Mouse (Mus musculus): ENCODE measurements around the gene Ice1.

Gene Ice1

DNA sequence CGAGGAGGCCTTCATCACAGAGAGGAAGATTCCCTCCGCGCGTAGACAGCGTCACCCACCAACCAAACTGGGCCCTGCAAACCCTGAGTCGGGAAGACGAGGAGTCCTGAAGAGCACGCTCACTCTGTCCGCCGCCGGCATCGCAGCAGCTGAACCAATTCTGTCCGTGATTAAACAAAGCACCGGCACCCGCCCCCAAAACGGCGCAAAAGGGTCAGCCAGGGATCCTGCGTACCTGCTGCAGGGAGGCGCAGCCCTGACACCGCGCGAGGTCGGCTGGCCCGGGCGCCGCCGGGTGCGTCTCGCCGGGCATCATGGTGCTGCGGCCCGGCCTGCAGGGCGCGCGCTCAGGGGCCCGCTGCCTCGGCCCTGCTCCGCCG, at the start of gene Ice1:
TSS of gene Ice1 (minus strand) at position 353 of the 380 bp plus-strand sequence.
- DNase-seq (ENCODE audit: low spot score in 2 of 2), result peak in 1 of 2 experiments; percentile 49

DNA sequence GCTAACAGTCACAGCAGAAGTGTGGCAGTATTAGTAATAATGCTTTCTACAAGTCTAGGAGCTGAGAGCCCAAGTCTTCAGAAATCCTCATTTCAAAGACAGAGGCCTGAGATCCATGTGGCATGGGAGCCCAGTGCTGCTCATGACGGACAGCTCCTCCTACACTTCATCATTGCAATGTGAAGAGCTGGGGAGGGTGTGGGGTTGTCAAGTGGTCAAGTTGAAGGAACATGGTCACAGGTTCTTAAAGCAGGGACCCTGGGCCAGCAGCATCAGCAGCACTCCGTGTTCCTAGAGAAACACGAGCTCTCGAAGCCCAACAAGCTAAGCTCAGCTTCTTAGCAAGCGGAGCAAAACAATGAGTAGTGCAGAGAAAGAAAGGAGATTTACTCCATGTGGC, 48.4 kb upstream of the Ice1 start:
- no peak for DNase-seq (ENCODE audit: low spot score in 2 of 2)

DNA sequence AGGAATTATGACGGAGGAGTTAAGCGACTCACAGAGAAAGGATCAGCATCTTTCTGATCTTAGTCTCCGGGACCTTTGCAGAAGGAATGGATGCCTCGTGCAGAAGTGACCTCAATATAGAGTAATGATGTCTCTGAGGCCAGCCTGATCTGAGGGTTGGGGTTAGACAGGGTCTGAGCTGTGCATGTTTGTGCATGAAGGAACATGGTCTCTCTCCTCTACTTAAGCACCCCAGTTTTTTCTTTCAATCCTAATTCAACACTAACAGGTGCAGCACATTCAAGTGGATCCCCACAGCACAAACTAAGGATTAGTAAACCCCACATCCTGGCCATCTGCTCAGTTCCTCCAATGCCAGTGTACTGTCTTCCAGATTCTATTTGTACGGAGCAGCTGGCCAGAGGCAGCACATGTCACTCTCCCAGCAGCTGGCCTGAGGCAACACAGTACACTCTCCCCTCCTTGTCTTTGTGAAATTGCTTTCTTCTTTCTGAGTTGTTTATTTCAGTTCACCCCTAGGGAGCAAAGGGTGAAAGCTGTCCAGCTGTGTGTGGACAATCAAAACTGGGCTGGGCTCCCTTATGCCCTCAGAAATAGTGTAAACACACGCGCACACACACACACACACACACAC, 47.7 kb upstream of the Ice1 start:
- no peak for DNase-seq (ENCODE audit: low spot score in 2 of 2)

DNA sequence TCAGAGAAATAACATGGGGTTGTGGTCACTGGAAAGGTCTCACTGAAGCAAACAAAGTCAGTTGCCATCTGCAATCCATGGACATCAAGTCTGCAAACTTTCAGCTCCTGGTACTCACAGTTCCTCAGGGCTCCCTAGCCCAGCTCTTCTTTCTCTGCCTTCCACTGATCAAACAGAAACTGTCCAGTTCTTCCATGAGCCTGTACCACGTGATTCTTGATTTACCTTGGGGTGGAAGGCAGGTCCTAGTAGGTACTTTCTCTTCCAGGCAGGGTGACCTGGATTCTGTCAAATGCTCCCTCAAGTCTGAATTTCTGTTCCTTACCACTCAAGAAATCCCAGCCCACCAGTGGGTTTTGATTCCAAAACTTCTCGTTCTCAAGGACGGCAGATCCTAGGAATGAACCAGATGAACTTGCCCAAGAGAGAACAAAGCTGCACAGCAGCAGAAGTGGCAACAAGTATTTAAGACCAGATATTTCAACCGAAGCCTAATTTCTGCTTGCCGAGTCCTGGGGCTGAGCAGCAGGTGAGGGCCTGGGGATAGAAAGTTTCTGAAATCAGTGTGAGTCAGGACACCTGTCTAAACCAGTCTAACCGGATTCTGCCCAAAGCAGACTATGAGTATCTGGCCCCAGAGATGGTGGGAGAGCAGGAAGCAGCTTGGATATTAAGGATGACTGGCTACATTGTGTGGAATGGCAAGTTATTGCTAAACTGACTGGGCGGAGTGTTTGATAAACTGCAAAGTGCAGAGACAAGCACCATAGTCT, 44.2 kb upstream of the Ice1 start:
- DNase-seq (ENCODE audit: low spot score in 2 of 2), result no peak

DNA sequence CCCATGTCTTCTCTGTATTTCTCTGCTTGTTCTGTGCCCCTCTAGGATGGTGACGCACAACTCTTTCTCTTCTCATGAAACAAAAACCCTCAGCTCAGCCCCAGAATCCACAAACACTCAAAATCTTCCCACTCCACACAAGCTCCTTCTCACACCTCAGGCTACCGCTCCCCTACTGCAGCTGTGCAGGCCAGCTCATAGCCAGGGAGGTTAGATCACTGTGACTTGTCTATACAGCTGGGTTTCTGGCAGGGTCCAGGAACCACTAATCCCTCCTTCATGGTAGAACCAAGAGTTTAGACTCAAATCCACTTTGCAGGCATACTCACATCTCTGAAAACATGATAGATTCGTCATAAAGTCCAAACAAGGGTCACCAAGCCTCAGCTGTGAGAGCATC, 42.9 kb upstream of the Ice1 start:
- no peak for DNase-seq (ENCODE audit: low spot score in 2 of 2)

DNA sequence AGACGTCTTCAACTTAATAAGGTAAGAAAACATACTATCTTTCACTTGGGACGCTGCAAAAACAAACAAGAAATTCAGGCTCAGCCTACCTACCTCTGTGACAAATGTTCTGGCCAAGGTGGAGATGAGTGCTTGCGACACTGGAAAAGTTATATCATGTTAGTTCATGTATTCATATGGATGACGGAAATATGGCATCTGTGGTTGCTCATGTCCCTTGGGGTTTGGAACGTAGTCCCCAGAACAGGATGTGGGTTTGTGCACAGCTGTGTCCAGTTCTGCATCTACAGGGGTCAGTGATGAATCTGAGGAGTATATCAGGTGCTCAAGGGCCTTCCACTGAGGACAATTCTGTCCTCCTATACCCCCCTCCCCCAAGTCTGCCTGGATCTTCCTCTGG, 40.3 kb upstream of the Ice1 start:
- no peak for DNase-seq (ENCODE audit: low spot score in 2 of 2)

DNA sequence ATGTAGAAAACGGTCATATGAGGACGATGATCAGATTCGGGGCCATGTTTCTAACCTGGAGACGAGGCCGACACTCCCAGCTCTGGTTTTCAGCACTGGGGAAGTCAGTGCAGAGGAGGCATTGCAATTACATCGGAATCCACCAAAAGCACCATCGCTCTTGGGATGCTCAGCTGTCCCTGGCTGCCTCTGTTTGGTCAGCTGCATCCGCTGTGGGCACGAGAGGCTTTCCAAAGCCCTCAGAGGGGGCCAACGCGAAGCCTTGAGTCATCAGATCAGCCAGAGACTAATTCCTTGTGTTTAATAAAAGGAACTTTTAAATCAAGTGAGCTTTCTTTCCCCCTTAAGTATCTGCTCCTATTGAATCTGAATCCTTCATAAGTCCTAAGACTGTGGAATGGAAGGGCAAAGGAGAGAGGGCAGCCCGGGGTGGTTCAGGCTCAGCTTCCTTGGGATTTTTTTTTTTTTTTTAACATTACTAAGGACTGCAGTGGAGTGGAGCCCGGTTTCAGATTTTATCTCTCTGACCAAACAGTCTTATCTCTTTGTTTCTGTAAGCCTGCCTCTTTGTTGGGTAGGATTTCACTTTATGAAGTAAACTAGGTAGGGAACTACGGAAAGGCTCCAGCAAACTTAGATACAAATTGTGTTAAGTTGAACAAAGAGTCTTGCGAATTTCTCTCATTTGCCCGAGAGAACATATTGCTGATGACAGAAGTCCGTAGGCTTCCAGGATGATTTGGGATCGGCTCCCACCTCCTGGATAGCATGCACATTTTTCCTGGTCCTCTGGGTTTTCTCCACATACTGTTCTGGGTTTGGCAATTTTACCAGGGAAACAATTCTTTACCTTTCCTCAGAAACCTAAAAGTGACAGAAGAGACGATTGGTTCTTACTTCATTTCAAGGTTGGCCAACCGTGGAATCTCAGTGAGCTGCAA, 39.1 kb upstream of the Ice1 start:
- DNase-seq (ENCODE audit: low spot score in 2 of 2), result no peak

DNA sequence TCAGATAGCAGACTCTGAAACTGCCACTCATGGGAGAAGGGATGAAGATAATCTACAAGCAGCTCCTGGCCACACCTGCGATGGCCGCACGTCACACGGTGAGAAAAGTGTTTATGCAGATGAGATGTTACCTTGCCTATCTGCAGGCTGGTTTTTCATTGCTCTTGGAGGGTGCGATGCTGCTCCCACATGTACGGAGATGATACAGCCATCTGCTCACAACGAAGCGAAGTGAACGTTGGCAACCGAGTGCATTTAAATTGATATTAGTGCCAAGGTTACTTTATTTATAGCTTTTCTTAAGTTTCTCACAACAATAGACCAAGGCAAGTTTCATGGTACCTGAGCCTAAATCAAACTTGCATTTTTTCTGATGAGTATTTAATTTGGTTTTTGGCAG, 37.6 kb upstream of the Ice1 start:
- DNase-seq (ENCODE audit: low spot score in 2 of 2), result no peak

DNA sequence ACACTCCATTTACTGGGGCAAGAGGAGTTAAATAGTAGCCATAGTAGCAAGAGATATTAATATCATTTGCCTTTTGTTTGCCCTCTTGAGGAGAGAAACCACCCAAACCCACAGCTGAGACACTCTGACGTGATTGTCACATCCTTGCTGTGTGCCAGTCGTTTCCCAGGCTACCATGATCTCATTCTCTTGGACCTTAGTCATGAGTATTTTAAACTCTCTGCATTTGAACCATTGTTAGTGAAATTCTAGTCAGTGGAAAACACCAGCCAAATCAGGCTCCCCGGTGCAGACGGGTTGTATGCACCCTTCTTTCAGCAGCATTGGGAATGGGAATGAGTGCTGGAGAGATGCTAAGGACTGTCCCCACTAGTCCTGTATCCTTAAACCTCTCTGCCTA, 32.6 kb upstream of the Ice1 start:
- no peak for DNase-seq (ENCODE audit: low spot score in 2 of 2)

DNA sequence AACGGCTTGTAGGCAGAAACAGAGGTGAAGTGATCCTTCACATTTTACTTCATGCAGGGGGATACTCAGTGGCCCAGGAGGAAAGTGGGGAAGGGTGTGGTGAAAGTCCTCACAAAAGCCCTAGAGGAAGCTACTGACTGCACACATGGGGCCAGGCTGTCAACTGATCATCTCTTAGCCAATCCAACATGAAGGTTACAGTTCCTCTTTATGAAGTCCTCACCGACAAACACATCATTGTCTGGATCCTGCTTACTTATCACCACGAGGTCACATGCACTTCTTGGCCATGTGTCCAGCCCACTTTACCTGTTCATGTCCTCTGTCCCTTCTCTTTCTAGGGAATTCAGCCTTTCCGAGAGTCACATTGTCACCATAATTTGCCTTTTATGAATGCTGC, 22.3 kb upstream of the Ice1 start:
- DNase-seq (ENCODE audit: low spot score in 2 of 2), result no peak

DNA sequence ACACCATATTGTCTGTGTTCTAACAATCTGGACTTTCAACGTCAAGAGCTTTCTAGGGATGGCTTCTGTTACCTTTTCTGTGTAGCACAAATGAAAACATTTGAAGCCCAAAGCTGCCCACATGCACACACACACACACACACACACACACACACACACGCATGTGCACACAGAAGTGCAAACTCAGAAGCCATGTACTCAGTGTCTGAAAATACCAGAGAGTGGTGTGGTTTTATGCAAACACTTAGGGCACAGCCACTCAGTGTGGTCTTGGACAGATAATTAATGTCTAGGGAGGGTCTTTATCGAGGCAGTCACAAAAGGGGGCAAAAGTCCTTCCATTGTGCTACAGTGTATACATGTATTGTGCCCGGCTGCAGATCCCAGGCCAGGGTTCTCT, 19.3 kb upstream of the Ice1 start:
- no peak for DNase-seq (ENCODE audit: low spot score in 2 of 2)

DNA sequence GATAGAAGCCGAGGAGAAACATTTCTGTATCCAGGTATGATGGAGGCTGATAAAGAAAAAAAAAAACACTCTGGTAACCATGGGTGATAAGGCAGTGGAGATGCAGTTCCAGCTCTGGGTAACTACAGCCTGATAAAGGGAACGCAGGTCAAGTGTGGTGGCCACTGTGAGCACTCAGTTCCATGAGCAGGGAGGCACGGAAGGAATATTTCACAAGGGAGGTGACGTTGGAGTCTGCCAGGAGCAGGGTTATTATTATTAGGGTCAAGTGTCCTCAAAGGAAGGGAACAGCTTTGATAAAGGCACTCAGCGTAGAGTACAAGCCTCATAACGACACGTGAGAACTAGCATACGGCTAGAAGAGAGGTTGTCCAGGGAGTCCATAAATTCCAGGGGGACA, 18.9 kb upstream of the Ice1 start:
- no peak for DNase-seq (ENCODE audit: low spot score in 2 of 2)

DNA sequence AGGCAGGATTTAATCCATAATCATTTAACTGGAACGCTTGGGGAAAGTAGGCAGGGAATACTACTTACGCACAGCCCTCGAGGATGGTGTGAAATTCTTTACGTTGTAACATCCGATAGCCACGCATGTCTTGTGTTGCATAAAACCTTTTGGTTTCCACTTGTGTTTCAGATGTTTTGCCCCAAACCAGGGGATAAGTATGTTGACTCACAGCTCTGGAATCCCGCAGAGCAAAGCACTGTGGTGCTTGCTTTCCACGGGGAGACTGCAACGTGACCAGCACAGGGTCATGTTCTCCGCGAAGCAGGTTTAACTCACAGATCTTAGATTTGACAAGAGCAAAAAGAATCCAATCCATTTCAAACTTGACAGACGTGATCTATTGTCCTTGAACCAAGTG, 18.1 kb upstream of the Ice1 start:
- DNase-seq (ENCODE audit: low spot score in 2 of 2), result no peak

DNA sequence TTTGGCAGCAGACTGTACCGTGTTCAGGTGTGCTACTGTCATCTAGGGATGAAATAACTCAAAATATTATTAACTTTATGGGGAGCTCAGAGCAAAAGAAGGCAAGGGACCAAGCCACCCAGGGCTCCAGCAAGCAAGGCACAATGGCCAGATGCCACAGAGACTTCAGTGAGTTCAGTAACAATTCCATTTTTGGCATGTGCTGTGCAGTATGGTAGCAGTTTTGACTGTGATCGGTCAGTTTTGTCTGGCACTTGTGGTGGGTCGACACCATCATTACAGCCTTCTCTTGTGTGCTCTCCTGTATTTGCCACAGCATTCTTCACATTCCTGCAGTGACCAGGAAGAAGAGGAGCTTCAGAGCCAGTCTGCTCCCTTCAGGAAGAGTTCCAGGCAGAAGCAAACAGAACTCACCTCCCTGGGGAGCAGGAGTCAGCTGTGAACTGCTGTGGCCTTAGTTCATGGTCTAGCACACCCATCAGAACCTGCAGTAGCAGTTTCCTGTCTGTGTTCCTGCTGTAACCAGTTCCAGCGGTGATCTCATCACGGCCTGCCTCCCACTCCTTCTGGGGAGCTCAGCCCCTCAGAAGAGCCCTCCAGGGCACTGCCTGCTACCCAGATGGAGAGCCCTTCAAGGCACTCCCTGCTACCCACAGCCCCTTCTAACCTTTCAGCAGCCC, 16.8 kb upstream of the Ice1 start:
- no peak for DNase-seq (ENCODE audit: low spot score in 2 of 2)

DNA sequence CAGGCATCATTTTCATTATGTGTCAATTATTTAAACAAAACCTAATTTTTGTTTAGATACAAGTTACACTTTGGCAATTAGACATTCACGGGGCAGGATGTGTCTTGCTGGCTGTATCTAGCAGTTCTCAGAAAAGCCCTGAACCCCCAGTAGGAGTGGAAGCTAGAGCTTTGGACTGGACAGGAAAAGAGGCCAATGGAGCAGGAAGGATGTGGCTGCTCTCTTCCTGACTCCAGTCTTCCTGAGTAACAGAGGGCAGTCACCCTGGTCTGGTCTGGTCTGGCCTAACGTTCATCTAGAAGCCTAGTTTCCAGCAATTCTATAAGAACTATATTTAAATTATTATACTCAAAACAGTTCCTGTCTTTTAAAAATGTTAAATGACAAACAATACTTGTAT, 16.0 kb upstream of the Ice1 start:
- no peak for DNase-seq (ENCODE audit: low spot score in 2 of 2)

DNA sequence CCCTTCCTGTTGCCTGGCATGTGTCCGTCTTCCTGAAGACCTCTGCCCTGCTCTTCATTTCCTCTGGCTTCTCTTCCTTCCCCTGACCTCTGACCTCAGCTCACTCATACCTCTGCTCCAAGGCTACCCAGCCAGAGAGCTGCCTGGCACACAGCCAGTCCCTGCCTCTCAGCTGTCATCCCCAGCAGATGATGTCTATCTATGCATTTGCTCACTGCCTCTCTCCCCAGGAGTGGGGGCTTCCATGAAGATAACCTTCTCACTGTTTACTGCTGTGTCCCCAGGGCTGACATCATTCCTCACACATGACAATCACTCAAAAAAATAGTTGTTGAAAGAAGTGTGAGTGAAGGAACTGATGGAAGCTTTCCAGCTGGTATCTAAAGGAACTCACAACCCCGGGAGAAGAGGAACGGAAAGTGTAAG, 12.6 kb upstream of the Ice1 start:
- no peak for DNase-seq (ENCODE audit: low spot score in 2 of 2)

DNA sequence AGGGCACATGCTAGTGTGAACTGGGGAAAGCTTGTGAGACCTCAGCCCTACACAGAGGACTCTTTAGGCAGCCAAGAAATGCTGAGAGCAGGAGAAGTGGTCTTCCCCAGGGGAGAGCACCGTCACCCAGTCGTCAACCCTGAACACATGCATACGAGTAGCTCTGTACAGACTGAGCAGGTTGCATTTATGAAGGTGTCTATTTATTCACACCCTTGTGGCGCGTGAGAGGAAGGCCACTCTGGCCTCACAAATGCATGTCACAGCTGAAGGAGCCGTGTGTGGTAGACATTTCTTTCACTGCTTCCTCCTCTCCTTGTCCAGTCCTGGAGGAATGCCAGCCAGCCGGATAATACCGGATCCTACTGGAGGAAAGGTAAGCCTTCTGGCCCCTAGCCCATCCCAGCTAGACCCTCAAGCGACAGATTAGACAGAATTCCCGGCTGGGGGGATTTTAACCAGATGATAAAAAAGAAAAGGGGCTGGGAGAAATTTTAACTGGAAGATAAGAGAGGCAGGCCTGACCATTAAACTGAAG, 8.6 kb upstream of the Ice1 start:
- no peak for DNase-seq (ENCODE audit: low spot score in 2 of 2)

DNA sequence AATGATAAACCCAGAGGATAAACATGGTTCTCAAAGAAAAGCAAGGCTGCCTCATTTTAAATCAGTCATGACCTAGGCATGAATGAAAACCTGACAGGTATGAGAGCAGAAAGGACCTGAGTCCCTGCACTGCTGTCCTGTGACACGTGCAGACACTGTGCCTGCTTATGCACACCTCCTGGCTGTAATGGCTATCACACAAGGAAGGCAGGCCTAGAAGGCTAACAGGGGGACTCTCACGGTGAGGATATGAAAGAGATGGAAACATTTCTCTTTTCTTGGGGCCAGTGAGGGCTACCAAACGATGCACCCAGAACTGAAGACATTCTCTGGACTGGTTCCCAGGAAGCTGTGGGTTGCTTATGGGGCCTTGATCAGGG, 6.6 kb upstream of the Ice1 start:
- DNase-seq (ENCODE audit: low spot score in 2 of 2), result no peak

DNA sequence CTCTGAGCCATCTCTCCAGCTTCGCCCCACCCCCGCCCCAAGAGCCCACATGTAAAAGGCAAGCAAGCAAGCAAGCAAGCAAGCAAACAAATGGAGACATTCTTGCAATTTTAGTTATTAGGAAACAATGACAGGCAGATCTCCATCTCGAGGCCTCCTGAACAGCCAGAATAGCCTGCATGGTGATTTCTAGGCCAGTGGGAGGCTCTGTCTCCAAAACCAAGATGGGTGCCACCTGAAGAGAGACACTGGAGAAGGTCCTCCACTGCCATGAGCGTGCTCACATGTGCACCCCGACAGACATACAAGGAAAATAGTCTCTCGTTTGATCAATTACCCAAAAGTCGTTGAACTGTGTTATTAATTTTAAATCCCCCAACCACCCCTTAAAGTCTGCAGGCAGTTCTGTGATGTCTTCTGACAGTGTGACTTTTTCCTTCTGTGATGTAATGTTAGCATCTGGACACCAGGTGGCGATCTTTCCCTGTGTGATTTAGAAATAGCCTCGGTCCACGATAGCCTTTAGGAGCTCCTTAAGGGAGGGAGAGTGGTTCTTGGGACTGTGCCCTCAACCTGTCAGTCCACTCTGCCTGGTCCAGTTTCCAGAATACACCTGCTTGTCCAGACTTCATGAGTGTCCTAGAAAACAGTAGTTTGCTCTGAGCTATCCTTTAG, 6.1 kb upstream of the Ice1 start:
- DNase-seq (ENCODE audit: low spot score in 2 of 2), result peak in 1 of 2 experiments; percentile 55

DNA sequence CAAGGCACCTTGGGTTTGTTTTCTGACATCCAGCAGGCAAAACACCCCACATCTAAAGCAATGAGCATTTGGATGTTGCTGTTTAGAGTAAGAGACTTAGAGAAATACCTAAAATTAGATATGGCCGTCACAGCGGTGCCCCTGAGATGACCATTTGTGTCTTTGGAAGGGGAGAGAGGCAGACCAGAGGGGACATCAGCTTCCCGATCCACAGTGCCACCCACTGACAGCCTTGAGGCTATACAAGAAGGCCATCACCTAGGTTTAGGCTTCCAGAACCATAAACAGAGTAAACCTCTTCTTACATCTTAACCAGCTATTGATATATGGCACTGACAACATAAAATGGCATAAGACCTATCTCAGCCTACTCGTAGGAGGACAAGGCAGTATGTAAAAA, 4.5 kb upstream of the Ice1 start:
- no peak for DNase-seq (ENCODE audit: low spot score in 2 of 2)

DNA sequence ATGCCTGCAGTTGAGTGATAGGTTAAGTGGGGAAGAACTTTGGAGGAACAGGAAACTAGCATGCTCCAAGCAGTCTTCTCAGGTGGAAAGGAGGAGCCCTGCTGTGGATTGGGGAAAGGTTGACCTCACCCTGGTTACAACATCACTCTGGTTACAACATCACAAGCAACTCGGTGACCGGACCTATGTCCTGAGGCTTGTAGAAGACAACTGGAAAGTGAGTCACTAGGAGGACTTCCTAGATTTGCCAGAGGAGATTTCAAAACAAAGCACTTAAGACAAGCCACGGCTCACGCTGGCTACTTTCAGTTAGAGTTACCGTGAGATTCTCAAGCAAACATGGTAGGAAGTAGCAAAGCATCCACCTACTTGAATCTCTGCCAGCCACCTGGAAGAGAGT, 3.9 kb upstream of the Ice1 start:
- no peak for DNase-seq (ENCODE audit: low spot score in 2 of 2)
